Mouse (Mus musculus) embryo, embryonic 10 days (tissue): Measurements from ENCODE around the gene Zcchc8.
A peak's percentile ranks its signal among the peaks of the same experiment; 100 is the strongest.

Experiments
- DNase-seq: peaks from one replicate; pipeline ENCODE4 v3.0.0-alpha.2; 2015; ENCODE audit warnings: low spot score

The Zcchc8 gene

GRCm38 (mm10) chr5:123683377-123684220 is 37.3 kb downstream of the Zcchc8 start:
- peak; percentile 59 for DNase-seq

DNA sequence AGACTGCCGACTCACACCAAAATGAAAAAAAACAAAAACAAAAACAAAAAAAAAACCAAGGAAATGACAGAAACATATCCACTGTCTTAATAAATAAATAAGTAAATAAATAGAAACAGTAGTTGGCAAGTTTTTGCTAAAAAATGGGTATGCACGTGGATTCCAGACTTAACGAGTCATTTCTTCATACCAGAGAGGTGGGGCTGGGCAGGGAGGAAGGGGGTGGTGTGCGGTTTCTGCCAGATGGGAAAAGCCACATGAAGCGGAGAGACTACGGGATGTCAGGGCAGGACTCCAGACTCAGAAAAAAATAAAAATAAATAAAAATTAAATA is 37.9 kb downstream of the Zcchc8 start:
- DNase-seq = peak; percentile 61

DNA sequence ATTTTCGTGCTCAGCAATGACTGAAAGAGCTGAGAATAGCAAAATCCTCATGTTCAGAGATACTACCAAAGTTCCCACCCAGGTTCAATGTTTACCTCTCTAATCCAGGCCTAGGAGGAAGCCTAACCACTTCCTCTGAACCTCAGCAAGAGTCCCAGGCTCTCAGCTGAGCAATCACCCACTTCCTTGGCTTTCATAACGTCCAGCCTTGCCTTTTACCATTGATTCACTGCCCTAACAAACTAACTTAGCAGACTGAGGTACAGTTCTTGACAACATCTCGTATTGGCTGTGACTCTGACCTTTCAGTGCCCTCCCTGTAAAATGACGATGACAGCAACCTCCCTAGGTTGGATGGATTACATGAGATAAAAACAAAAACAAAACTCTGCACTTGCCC is 38.5 kb downstream of the Zcchc8 start:
- DNase-seq = no peak

DNA sequence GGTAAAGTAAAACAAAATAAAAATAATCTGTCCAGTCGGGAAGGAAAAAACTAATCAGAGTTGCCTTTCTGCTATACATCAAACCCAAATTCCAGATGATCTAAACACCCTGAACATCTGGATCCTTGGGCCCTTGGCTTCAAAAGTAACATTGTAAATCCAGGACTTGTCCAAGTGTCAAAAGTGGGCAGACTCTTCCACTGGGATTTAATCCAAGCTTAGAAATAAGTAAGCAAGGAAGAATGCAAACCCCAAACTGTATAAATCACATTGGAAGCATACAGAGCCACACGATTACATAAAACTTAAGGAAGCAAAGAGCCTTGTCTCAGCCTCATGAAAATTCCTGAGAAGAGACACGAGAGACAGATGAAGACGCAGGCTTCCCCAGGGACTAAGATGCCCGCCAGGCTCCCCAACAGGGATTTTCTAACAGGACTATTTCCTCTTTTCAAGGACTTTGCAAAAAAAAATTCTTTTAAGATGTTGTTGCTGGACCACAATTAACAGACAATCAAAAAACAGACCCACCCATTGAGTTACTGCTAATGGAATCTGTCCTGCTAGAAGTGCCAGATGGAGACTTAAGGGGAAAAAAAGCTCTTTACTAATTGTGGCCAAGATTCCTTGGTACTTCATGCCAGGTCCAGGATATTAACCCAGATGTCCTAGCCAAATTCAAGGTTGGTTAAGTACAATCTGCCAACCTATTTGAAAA is 41.2 kb downstream of the Zcchc8 start:
- no peak for DNase-seq

- DNase-seq = no peak
Measured at GRCm38 (mm10) chr5:123679106-123679505, 41.8 kb downstream of the Zcchc8 start.

GRCm38 (mm10) chr5:123675717-123676116 is 45.2 kb downstream of the Zcchc8 start:
- DNase-seq = no peak

- DNase-seq = no peak
Measured at GRCm38 (mm10) chr5:123675221-123675620, 45.7 kb downstream of the Zcchc8 start.

DNA sequence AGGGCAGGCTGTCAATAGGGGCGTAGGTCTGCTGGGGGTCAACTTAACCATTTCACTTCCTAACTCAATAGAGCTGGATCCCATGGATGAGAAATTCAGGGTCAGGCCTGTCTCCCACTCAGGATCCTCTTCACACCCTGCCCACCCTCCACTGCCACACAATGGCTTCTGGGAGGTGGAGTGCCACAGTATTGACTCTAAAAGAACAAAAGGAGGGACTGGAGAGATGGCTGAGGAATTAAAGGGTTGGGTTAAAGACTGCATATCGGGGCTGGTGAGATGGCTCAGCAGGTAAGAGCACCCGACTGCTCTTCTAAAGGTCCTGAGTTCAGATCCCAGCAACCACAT is 49.5 kb downstream of the Zcchc8 start:
- DNase-seq = no peak

DNA sequence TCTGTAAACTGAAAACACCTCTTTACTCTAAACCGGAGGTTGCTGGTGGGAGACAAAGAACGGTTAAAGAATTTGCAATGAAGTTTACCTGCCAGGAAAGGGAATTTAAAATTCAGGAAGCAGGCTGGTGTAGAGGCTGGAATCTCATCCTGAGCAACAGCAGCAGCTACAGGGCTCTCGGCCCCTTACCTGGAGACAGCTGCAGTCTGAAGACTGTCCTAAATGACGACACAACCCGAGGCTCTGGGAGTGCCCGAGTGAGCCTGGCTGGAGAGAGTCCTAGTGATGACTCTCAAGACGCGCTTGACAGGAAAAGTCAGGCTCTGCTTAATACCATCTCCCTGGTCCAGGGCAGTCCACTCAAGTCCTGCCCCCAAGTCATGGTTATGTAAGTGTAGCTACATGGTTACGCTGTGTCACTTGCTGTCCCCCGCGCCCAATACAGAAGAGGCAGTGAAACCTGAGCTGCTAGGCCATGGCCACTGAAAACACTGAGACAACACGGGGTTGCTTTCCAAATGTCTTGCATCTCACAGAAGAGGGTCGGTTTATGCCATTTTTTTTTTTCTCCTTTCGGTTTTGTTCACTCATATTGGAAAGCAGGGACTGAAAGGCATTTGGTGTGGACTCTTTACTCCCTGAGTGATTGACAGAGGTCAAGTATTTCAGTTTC is 50.0 kb downstream of the Zcchc8 start:
- DNase-seq = peak; percentile 53

GRCm38 (mm10) chr5:123669991-123670799 is 50.7 kb downstream of the Zcchc8 start:
- no peak for DNase-seq

DNA sequence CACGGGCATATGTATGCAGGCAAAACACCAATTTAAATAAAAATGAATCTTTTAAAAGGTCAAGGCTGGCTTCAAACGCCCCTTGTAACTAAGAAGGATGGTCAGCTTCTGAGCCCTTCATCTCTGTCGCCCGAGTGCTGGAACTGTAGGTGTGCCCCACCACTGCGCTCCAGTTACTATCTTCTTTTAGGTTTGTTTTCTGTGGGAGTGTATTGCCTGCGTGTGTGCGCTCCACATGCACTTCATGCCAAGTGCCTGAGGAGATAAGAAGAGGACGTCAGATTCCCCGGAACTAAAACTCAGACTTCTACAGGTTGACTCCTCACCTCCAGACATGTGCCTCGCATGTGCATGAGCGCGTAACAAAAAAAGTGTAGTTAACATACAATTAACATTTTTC is 53.0 kb downstream of the Zcchc8 start:
- no peak for DNase-seq

- DNase-seq = no peak
Measured at GRCm38 (mm10) chr5:123665956-123666355, 54.9 kb downstream of the Zcchc8 start.

GRCm38 (mm10) chr5:123664329-123664728 is 56.6 kb downstream of the Zcchc8 start:
- DNase-seq = no peak

DNA sequence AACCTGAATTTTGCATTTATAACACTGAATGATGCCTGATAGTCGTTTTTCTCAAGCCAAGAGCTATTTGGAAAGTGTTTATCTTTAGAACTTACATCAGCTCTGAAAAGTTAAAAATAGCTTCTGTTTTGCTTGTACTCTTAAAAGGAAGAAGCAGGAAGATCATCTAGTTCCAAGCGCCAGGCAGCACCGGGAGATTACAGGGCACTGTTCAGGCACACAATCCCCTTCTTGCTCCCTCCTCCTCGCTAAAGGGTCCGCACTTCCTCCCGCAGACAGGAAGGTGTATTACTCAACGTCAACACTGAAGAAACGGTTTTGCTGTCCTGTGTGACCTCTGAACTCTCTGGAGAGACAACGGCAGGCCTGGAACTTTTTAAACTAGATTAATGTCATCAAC is 58.8 kb downstream of the Zcchc8 start:
- DNase-seq = peak; percentile 20

GRCm38 (mm10) chr5:123661602-123662001 is 59.3 kb downstream of the Zcchc8 start:
- no peak for DNase-seq

DNA sequence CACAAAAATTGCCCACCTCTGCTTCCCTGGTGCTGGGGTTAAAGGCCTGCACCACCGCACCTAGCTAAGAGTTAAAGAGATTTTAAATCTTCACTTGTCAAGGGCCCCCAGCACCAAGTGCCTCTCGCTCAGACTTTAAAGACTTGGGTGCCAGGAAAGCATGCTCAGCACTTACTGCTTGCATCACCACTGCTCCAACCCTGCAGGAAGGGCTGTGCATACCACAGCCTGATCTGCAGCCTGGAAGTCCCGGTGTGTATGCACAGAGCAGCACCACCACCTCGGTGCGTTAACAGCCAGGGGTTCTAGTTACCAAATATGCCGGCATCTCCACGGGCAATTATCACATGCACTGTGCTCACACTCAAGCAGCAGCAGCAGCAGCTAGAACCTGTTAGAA is 63.2 kb downstream of the Zcchc8 start:
- DNase-seq = no peak

DNA sequence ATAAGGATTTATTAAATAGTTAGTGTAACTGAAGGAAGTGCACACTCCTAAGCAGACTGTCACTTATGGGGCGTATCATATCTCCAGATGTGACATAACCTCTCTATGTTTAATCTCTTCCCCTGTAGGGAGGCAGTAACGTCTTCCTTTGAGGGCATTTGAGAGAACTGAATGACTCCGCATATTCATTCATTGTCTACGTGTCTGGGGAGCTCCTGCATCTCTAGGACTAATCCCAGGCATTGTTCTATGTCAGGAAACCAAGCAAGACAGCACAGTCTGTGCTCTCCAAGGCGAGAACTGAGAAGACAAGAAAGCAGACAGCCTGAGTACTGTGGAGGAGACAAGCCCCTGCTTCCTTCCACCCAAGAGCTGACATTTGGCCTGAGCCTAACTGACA is 66.0 kb downstream of the Zcchc8 start:
- no peak for DNase-seq

GRCm38 (mm10) chr5:123653287-123653801 is 67.6 kb downstream of the Zcchc8 start:
- DNase-seq = no peak

DNA sequence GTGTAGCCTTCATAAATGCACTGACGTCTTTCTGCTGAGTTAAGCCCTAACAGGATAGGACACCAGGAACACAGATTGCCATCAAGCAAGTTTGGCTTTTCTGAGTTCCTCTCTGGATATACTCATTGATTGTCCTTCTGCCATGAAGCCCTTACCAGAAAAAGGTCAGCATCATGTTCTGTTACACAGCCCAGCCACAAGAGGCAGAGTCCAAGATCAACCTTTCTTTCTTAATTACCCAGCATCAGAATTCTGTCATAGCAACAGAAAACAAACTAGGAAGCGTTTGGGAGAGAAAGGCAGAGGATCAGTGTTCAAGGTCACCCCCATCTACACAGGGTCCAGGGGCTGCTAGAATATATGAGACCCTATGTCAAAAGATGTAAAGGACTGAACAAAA is 70.1 kb downstream of the Zcchc8 start:
- no peak for DNase-seq
